Mouse (Mus musculus) adrenal gland (tissue): Measurements from ENCODE around the gene Gpr31b.
"Not testable (repeated sequence)": the region's sequence is repeated elsewhere in the genome, so short reads cannot be mapped to it uniquely, and the experiment has no call there.

Experiments
- intact Hi-C: fragments of 180-260 bp; cut with DNase I; formaldehyde crosslinking; loops from one replicate; pipeline ENCODE4 v1.15.1; 2025
- long read RNA-seq, 2 experiments: library from polyadenylated mRNA; unstranded; transcript quantifications; one replicate each; pipeline ENCODE4 v2.0.0; 2020; ENCODE audit warnings: borderline replicate concordance in 1 of 2; ENCODE audit not compliant: insufficient replicate concordance in 1 of 2

Gpr31b gene
- long read RNA-seq, experiment 1, partial matches to known transcripts = 0 of 1 reads
- long read RNA-seq, experiment 1, other reads (novel, unspliced or antisense) = 0 of 1 reads
- long read RNA-seq, experiment 2 = 0 reads

- intact Hi-C loops = not testable (repeated sequence)
Measured at GRCm38 (mm10) chr17:13052124-13052813, at the start of gene Gpr31b. Gene Gpr31b, minus strand, starts transcription at chr17:13052296.

GRCm38 (mm10) chr17:13092960-13093359, 40.9 kb upstream of the Gpr31b start:
- intact Hi-C loops = not testable (repeated sequence)

- intact Hi-C loops = not testable (repeated sequence)
Measured at GRCm38 (mm10) chr17:13092100-13092764, 40.1 kb upstream of the Gpr31b start.

GRCm38 (mm10) chr17:13091510-13091909, 39.4 kb upstream of the Gpr31b start:
- intact Hi-C loops = not testable (repeated sequence)

- intact Hi-C loops = not testable (repeated sequence)
Measured at GRCm38 (mm10) chr17:13069227-13069626, 17.1 kb upstream of the Gpr31b start.

- intact Hi-C loops = not testable (repeated sequence)
Measured at GRCm38 (mm10) chr17:13067864-13068385, 15.8 kb upstream of the Gpr31b start.

GRCm38 (mm10) chr17:13062882-13063281, 10.8 kb upstream of the Gpr31b start:
- intact Hi-C loops = not testable (repeated sequence)

- intact Hi-C loops = not testable (repeated sequence)
Measured at GRCm38 (mm10) chr17:13060804-13061203, 8.7 kb upstream of the Gpr31b start, which contains the start of gene Tcp10b. Gene Tcp10b, plus strand, starts transcription at chr17:13061104.

- intact Hi-C loops = not testable (repeated sequence)
Measured at GRCm38 (mm10) chr17:13043846-13044673, 8.0 kb downstream of the Gpr31b start.

GRCm38 (mm10) chr17:13036627-13037192, 15.4 kb downstream of the Gpr31b start:
- intact Hi-C loops = not testable (repeated sequence)

- intact Hi-C loops = no loop called here
Measured at GRCm38 (mm10) chr17:13013316-13013715, 38.8 kb downstream of the Gpr31b start.

- intact Hi-C loops = no loop called here
Measured at GRCm38 (mm10) chr17:13009887-13010286, 42.2 kb downstream of the Gpr31b start.

GRCm38 (mm10) chr17:13008528-13008927, 43.6 kb downstream of the Gpr31b start:
- intact Hi-C loops = no loop called here

- intact Hi-C loops = no loop called here
Measured at GRCm38 (mm10) chr17:13007730-13008425, 44.2 kb downstream of the Gpr31b start.

GRCm38 (mm10) chr17:13006984-13007383, 45.1 kb downstream of the Gpr31b start:
- intact Hi-C loops = no loop called here

GRCm38 (mm10) chr17:13006546-13006945, 45.5 kb downstream of the Gpr31b start, which contains the start of gene Sod2:
Gene Sod2, plus strand, starts transcription at chr17:13006846.
- intact Hi-C loops = not testable (repeated sequence)

GRCm38 (mm10) chr17:13004436-13004835, 47.7 kb downstream of the Gpr31b start:
- intact Hi-C loops = not testable (repeated sequence)

- intact Hi-C loops = not testable (repeated sequence)
Measured at GRCm38 (mm10) chr17:13002243-13002642, 49.9 kb downstream of the Gpr31b start.
